Mouse (Mus musculus) liver, adult (tissue): ENCODE data around the gene Gm38392.

Source experiments
- GATA4 ChIP-seq: IDR thresholded peaks from 2 replicates; pipeline ENCODE4 v1.6.1; 2014; ENCODE audit warnings: mild to moderate bottlenecking, low read length; ENCODE audit not compliant: insufficient replicate concordance

Gm38392 gene

DNA sequence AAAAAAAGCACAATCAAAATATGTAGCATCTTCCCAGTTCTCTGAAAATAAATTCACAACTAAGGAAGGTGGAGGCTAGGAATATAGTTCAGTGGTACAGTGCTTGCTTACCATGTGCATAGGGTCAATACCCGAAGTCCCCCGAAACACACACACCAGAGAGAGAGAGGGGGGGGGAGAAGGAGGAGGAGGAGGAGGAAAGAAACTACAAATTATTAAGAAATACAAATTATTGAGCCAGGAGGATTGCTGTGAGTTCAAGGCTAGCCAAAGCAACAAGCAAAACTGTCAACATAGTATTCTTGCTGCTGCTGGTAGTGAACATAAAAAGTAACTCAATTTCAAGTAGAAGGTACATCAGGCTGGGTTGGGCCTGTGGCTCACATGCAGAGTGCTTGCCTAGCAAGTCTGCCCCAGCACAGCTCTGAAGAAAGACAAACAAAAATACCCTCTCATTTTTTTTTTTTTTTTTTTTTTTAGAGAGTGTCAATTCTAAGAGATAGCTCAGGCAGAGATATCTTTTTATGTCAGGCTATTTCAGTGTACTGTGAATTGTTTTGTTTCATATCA is 87.4 kb downstream of the Gm38392 start:
- no peak for TF ChIP-seq GATA4

DNA sequence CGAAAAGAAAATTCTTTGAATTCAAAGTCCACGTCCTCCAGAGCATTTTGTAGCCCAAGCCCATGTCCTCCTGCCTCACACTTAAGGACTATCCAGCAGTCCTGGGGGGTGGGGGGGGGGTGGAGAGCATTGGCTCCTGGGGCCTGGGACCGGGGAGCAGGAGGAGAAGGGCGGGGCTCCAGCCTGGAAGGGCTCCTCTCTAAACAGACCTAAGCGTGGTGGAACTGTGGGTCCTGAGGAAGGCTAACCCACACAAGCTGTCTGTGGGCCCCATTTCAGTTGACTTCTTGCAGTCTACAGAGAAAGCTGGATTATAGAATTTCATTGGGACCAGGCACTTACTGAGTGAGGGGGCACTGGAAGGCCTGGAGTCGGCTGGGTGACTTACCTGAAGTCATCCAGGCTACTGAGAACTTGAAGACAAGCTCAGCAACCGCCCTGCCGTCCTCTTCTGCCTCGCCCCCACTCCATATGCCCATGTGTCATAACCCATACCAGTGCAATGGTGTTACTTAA is 88.4 kb downstream of the Gm38392 start:
- TF ChIP-seq GATA4: no peak

DNA sequence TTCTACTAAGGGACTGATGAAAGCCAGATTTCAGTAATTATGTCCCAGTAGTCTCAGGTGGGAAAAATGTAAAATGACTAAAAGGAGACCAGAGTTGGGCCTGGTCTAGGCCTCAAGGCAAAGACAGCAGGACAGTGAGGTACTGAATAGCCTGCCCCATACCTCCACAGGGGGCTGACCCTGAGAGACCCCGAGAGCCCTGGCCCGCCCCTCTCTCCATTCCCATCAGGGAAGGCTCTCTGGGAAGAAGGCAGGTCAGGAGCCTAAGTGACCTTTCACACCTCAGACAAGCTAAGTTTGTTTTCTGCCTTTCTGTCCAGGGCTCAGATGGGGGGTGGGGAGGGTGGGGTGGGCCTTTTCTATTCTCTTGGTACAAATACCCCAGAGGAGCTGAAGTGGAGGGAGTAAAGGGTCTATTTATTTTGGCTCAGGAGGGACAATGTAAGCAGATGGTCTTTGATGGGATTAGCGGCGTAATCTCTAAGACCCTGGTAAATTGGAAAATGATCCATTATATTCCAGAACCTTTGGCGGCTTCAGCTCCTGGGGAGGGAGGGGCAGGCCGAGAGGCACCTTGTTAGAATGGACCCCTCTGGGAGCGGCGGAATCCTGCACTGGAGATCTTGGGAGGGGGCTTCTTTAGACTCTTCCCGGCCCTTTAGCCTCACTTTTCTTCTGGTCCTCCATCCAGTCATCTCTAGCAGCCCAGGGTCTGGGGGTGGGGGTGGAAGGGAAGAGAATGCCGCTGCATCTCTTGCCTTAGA is 89.1 kb downstream of the Gm38392 start:
- no peak for TF ChIP-seq GATA4
